Mouse (Mus musculus): ENCODE measurements at regions not wholly inside any gene's neighbourhood (a gene's known extent, or its start where the extent isn't known, plus 50 kb on each side); places are given as distances from the start of the nearest gene placed in this dataset.
"Not testable (repeated sequence)": the region's sequence is repeated elsewhere in the genome, so short reads cannot be mapped to it uniquely, and the experiment has no call there.

DNA sequence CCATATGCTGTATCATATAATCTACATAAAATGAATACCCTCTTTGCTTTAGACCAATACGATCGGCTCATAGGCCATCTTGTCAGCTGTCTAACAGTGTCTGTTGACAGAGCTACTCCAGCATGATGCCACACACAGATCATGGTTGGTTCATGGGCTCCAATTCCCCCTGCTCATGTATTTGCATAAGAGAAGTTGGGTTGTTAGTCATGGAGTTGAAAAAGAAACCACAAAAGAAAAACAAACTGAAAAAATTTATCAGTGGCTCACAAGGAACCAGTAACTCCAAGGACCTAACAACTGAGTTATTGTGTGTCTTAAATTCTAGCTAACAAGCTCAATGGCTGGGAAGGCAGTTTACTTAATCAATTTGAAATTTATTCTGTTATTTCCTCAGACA, 176.1 kb upstream of the Arhgap18 start:
- no peak for DNase-seq (ENCODE audit: low spot score)

- DNase-seq (ENCODE audit: low spot score): no peak
Observed at GRCm38 (mm10) chr10:26585106-26585505, 168.1 kb upstream of the Arhgap18 start.

- DNase-seq (ENCODE audit: low spot score): not testable (repeated sequence)
Observed at GRCm38 (mm10) chr10:26607081-26607480, 146.1 kb upstream of the Arhgap18 start.

- DNase-seq (ENCODE audit: low spot score): no peak
Observed at GRCm38 (mm10) chr10:26611246-26611645, 142.0 kb upstream of the Arhgap18 start.

GRCm38 (mm10) chr10:26630196-26630760, 122.9 kb upstream of the Arhgap18 start:
- peak; percentile 46 for DNase-seq (ENCODE audit: low spot score)

DNA sequence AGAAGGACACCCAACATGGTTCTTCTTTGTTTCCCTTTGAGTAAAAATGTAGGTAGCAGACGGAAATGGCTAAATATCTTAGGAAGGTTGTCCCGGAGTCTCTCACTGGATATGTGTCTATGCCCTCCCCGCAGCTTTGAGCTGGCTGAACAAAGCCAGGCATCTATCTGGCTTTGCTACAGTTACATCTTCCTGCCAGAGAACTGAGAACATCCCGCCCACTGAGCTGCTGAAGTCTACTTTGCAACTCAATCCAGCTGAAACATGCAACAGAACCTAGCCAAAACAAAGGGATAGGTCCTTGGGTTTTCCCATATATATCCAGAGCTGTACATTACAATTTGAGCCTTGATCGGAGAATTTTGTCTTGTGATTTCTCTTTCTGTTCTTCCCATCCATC, 121.0 kb upstream of the Arhgap18 start:
- no peak for DNase-seq (ENCODE audit: low spot score)

DNA sequence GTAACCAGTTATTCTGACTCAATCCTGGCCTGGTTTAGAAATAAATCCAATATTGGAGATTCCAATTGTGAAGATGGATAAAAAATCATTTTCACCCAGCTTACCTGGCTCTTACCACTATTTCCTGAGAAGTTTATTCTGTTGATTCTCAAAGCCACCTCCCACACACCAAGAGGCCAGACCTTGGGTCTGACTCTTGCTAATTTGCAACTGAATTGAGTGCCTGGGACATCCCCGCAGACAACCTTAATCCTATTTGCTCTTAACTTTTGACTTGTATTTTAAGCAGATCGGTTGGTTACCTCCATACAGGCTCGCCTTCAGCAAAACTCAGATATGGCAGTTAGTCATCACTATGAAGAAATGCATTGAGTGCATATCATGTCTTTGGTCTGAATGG, 115.8 kb upstream of the Arhgap18 start:
- no peak for DNase-seq (ENCODE audit: low spot score)

DNA sequence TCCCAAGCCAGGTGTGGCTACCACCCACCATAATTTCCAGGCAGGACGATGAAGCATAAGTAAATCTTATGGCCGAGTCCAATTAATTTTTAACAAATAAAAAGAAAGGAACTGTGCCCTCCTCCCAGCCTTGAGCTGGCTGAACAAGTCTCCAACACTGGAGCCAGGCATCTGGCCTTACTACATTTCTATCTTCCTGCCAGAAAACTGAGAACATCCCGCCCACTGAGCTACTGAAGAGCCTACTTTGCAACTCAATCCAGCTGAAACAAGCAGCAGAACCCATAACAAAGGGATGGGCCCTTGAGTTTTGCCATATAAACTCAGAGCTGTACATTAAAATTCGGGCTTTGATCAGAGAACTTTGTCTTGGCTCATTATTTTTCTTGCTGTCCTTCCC, 115.2 kb upstream of the Arhgap18 start:
- peak; percentile 55 for DNase-seq (ENCODE audit: low spot score)

DNA sequence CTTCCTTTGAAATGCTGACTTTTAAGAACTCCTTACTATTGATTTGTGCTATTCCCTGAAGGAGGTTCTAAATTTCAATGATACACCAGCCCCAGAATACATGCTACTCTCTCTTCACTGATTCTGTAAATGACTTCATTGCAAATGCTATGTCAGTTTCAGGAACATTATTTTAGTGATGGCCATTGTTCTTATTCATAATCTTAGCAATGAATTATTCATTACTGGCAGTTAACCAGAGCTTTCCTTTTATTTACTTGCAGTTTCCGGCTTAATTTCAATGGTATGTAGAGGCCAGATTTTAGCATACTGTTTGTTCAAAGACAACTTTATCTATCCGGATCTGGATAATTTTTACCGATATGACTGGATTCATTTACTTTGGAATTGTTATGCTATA, 114.1 kb upstream of the Arhgap18 start:
- no peak for DNase-seq (ENCODE audit: low spot score)

DNA sequence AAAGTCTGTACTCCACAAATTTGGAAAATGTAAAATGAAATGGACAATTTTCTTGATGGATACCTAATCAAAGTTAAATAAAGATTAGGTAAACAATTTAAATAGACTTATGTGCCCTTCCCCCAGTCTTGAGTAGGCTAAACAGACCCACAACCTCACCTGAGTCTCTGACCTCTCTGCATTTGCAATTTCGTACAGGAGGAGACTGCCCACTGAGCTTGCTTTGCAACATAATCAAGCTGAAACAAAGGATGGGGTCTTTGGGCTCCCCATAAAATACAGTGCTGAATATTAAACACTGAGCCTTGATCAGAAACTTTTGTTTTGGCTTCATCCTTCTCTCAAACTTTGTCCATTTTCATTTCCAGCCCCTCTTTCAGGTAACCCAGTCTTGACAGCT, 100.1 kb upstream of the Arhgap18 start:
- no peak for DNase-seq (ENCODE audit: low spot score)

DNA sequence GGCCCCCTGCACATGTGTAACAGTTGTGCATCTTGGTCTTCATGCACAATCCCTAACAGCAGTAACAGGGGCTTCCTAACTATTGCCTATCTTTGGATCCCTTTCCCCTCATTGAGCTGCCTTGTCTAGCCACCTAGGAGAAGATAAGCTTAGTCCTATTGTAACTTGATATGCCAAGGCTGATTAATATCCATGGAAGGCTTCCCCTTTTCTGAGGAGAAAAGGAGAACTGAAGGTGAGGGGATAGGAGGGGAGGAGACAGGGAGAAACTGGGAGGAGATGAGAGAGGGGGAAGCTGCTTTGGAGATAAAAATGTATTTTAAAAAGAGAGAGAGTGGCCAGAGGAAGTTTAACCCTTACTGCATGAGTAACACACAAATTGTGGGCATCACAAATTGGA, 89.0 kb upstream of the Arhgap18 start:
- no peak for DNase-seq (ENCODE audit: low spot score)

DNA sequence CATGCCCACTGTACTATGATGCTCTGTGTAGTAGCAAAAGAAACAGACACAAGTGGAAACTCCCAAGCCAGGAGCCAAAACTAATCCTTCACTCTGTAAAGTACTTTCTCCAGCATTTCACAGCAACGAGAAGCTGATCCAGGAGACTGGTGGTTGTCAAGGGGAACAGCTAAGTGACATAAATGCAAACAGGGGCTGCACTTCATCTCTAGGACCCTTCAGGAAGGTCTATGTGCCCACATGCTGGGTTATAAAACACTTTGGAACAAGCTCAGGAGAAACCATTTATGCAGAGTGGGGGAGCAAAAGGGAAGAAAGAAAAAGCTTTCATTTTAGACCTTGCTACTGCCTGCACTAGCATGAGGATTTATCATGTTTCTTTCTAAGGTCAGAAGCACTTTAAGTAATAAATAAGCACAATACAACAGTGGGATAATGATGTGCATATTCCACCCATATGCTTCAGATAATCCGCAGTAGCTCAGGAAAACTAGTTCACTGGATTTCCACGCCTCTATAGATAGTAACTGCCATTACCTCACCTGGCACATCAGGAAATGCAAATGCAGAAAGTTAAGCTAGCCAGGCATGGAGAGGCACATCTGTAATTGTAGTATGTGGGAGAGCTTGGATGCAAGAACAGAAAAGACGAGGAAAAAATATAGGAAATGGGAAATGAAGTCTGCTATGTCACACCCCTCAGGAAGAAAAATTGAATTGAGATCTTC, 73.6 kb upstream of the Arhgap18 start:
- no peak for DNase-seq (ENCODE audit: low spot score)

GRCm38 (mm10) chr10:26694761-26695160, 58.5 kb upstream of the Arhgap18 start:
- DNase-seq (ENCODE audit: low spot score): no peak

GRCm38 (mm10) chr10:26695212-26695933, 57.8 kb upstream of the Arhgap18 start:
- no peak for DNase-seq (ENCODE audit: low spot score)

Data from adipocyte (in vitro differentiated cells).